Mouse (Mus musculus) forebrain, postnatal 0 days (tissue): ENCODE measurements at regions not wholly inside any gene's neighbourhood (a gene's known extent, or its start where the extent isn't known, plus 50 kb on each side); places are given as distances from the start of the nearest gene placed in this dataset.

Source experiments
- ATAC-seq: fragments of 200-750 bp; cut with Nextera tagmentation; 2 replicates; pipeline ENCODE4 v1.8.0; 2017; ENCODE audit warnings: mild to moderate bottlenecking, moderate library complexity
- DNase-seq: peaks from one replicate; pipeline ENCODE4 v3.0.0-alpha.2; 2015
- H3K27ac ChIP-seq: fragments of 300-500 bp; sonication (generic); 2 replicates; pipeline ENCODE4 v1.5.1; 2014; ENCODE audit warnings: low read depth, mild to moderate bottlenecking, antibody characterized with exemption, low read length, moderate library complexity, mixed read lengths
- H3K27me3 ChIP-seq: fragments of 300-500 bp; sonication (generic); 2 replicates; pipeline ENCODE4 v1.6.1; 2014; ENCODE audit warnings: mild to moderate bottlenecking, low read length, mixed read lengths; ENCODE audit not compliant: insufficient read depth
- H3K36me3 ChIP-seq: fragments of 300-500 bp; sonication (generic); 2 replicates; pipeline ENCODE4 v1.6.1; 2014; ENCODE audit warnings: mild to moderate bottlenecking, moderate library complexity; ENCODE audit not compliant: insufficient read depth
- H3K4me1 ChIP-seq: fragments of 300-500 bp; sonication (generic); 2 replicates; pipeline ENCODE4 v1.6.1; 2014; ENCODE audit warnings: antibody characterized with exemption; ENCODE audit not compliant: insufficient read depth
- H3K4me2 ChIP-seq: fragments of 300-500 bp; sonication (generic); 2 replicates; pipeline ENCODE4 v1.6.1; 2014; ENCODE audit warnings: low read depth, mild to moderate bottlenecking, moderate library complexity
- H3K4me3 ChIP-seq: fragments of 300-500 bp; sonication (generic); 2 replicates; pipeline ENCODE4 v1.5.1; 2014; ENCODE audit warnings: low read depth, low read length, mixed read lengths
- H3K9ac ChIP-seq: fragments of 300-500 bp; sonication (generic); 2 replicates; pipeline ENCODE4 v1.6.1; 2014; ENCODE audit warnings: mild to moderate bottlenecking
- H3K9me3 ChIP-seq: fragments of 300-500 bp; sonication (generic); 2 replicates; pipeline ENCODE4 v1.6.1; 2016; ENCODE audit warnings: low read length
- CTCF ChIP-seq: sonication (generic); IDR thresholded peaks from 2 replicates; pipeline ENCODE4 v1.5.1; 2016; ENCODE audit warnings: antibody characterized with exemption, control low read depth, low read depth
- WGBS: fragments of 180-500 bp; shearing (Covaris S2); extraction: QIAGEN DNeasy Blood & Tissue Kit; methylation state at CpG from one replicate; pipeline ENCODE4 v1.1.7; 2014; 5-methylcytosine and 5-hydroxymethylcytosine counted together

DNA sequence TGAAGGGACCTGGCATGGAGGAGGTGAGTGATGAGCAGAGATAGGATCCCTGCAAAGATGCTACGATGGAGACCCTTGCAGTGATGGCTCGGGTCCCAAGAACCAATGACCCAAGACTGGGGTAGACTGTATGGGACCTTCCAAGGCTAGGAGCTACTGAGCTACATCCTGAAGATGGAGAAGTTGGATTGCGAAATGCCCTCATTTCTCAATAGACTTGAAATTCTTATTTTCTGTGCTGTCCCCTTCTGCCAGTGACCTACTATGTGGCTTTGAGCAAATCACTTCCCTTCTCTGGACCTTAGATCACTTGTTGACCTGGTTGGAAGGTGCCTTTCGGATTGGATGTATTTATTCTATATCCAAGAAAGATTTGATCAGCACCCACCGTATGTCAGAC lies 88.9 kb downstream of the Nog start:
- H3K4me3 ChIP-seq = no peak overlapping the region
- H3K27ac ChIP-seq = no peak overlapping the region

DNA sequence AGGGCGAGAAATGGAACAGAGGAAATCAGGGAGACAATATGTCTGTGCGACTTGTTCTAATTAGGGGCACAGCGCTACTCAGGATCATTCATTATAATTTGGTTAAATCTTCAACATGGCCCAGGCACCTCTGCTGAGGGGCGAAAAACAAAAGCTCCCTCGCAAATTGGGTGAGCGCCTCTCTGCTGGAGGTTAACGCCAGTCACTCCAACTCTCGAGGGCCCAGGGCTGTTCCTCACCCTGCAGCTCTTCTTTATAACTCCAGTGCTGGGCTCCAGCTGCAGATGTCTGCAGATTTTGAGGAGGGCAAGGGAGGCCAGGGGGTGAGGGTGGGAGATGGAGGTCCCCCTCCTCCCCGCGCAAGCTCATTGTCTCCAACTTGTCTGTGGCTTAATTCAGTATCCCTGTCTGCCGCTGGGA lies 92.6 kb downstream of the Nog start:
- H3K4me3 ChIP-seq = no peak overlapping the region
- peak overlapping the region; percentile 32; the same call in 1 of the 2 replicates for H3K4me2 ChIP-seq
- no peak overlapping the region for H3K27ac ChIP-seq
- H3K9me3 ChIP-seq = no peaks in the 10 kb centered on the region
- TF ChIP-seq CTCF = no peak
- ATAC-seq (peak; percentile 34; the same call in 1 of the 2 replicates), DNase-seq (no peak)
- WGBS = 7% methylated on average over 11 of the region's 11 CpGs
- H3K36me3 ChIP-seq = no peaks in the 10 kb centered on the region
- no peaks in the 10 kb centered on the region for H3K27me3 ChIP-seq
- H3K4me1 ChIP-seq = no peaks in the 10 kb centered on the region
- H3K9ac ChIP-seq = no peak overlapping the region

More for the DNA sequence above, 88.9 kb downstream of the Nog start:
- no peak overlapping the region for H3K9ac ChIP-seq
- DNase-seq (no peak), ATAC-seq (no peak)
- H3K4me1 ChIP-seq = no peaks in the 10 kb centered on the region
- no peak for TF ChIP-seq CTCF
- 90% methylated on average over 5 of the region's 5 CpGs for WGBS
- H3K9me3 ChIP-seq = no peaks in the 10 kb centered on the region
- H3K36me3 ChIP-seq = no peaks in the 10 kb centered on the region
- no peaks in the 10 kb centered on the region for H3K27me3 ChIP-seq
- H3K4me2 ChIP-seq = no peak overlapping the region

DNA sequence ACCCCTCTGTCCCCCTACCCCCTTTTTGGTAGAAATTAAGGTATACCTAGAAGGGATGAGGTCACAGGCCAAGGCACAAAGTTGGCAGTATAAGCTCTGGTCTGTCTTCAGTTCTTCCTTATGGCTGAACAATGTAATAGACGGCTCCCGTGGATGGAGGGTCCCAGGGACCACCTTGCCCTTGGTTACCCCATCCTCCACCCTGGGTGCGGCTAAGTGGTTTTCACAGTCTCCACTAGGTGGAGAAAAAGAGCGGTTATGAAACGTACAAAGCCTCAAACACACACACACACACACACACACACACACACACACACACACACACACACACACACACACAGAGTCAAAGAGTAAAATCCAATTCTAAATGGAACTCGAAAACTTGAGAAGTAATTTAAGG lies 93.1 kb downstream of the Nog start:
- H3K36me3 ChIP-seq = no peaks in the 10 kb centered on the region
- H3K9me3 ChIP-seq = no peaks in the 10 kb centered on the region
- H3K27me3 ChIP-seq = no peaks in the 10 kb centered on the region
- H3K9ac ChIP-seq = no peak overlapping the region
- H3K4me2 ChIP-seq = no peak overlapping the region; the same call in 1 of the 2 replicates
- WGBS = 16% methylated on average over 6 of the region's 6 CpGs
- TF ChIP-seq CTCF = peak; percentile 61
- no peaks in the 10 kb centered on the region for H3K4me1 ChIP-seq
- H3K4me3 ChIP-seq = no peak overlapping the region
- peak; percentile 36; the same call in 1 of the 2 replicates for ATAC-seq
- no peak overlapping the region for H3K27ac ChIP-seq
- DNase-seq = peak; percentile 32

DNA sequence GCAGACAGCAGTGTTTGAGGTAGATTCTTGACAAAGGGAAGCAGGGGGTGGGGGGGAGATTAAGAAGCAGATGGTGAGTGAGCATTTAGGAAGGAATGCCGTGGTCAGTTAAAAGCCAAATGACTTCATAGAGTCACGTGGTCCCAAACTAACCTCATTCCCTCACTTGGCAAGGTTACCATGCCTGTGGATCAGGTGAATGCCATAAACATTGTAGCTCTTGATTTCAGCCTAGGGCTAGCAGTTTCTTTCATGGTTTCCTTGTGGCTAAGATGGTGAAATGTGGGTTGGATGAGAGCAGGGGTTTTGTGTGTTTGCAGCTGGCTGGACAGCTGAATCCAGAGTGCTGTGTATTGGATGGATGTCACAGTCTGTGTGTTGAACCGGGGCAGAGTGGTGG lies 95.3 kb downstream of the Nog start:
- no peaks in the 10 kb centered on the region for H3K27me3 ChIP-seq
- no peaks in the 10 kb centered on the region for H3K9me3 ChIP-seq
- H3K4me1 ChIP-seq = no peaks in the 10 kb centered on the region
- H3K4me2 ChIP-seq = no peak overlapping the region
- ATAC-seq (no peak), DNase-seq (no peak)
- H3K4me3 ChIP-seq = no peak overlapping the region
- H3K27ac ChIP-seq = no peak overlapping the region
- whole genome bisulfite sequencing = 36% methylated on average over 3 of the region's 3 CpGs
- H3K36me3 ChIP-seq = no peaks in the 10 kb centered on the region
- no peak overlapping the region for H3K9ac ChIP-seq
- no peak for TF ChIP-seq CTCF

DNA sequence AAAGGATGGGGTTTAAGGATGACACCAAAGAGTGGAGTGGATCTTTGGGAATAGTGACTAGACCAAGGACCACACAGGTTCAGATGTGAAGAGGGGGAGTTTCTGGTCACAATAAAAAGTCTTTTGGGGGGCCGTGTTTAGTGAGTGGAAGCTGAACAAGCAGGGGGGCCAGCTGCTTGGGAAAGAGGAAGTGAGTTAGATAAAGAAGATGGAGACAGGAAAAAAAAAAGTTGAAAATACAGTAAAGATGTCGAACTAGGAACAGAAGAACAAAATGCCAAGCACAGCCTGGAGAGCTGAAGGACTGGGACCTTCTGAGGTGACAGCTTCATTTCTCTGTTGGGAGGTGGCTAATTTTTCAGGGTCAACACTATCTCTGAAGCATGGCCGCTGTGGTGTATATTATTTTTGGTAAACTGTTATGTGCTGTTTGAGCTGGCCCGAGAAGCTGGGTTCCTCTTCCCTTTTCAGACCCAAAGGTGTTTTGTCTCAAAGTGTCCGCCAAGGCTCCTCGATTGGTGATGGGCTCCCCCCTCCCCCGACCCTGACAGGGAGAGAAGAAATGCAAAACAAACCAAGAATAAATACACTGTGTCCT lies 97.1 kb downstream of the Nog start:
- DNase-seq = no peak
- TF ChIP-seq CTCF = no peak
- 72% methylated on average over 7 of the region's 7 CpGs for WGBS
- Histone ChIP-seq H3K27ac (no peak overlapping the region), H3K4me1 (no peaks in the 10 kb centered on the region), H3K4me3 (no peak overlapping the region), H3K27me3 (no peaks in the 10 kb centered on the region), H3K4me2 (no peak overlapping the region), H3K36me3 (no peaks in the 10 kb centered on the region), H3K9me3 (no peaks in the 10 kb centered on the region), H3K9ac (no peak overlapping the region)
- ATAC-seq = no peak

DNA sequence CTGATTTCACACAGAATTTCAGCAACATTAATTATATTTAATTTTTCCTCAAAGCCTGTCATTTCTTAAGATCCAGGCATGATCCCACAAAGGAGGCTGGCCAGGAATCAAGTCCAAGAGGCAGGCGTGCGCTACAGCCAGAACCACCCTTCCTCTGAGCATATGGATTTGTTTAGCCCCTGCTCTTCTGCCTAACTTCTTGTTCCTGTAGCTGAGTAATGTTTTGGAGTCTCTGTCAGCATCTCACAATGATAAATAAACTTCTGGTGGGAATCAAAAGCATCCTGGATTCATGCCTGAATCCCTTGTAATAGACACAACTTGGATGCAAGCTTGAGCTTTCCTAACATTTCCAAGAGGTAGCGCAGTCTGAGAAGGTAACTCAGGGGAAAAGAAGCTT lies 101.7 kb downstream of the Nog start:
- no peaks in the 10 kb centered on the region for H3K27me3 ChIP-seq
- ATAC-seq = no peak
- 78% methylated on average over 3 of the region's 3 CpGs for WGBS
- H3K36me3 ChIP-seq = no peaks in the 10 kb centered on the region
- H3K4me2 ChIP-seq = no peak overlapping the region
- H3K27ac ChIP-seq = no peak overlapping the region
- TF ChIP-seq CTCF = no peak
- H3K9me3 ChIP-seq = no peaks in the 10 kb centered on the region
- no peak for DNase-seq
- H3K4me3 ChIP-seq = no peak overlapping the region
- no peaks in the 10 kb centered on the region for H3K4me1 ChIP-seq
- H3K9ac ChIP-seq = no peak overlapping the region

DNA sequence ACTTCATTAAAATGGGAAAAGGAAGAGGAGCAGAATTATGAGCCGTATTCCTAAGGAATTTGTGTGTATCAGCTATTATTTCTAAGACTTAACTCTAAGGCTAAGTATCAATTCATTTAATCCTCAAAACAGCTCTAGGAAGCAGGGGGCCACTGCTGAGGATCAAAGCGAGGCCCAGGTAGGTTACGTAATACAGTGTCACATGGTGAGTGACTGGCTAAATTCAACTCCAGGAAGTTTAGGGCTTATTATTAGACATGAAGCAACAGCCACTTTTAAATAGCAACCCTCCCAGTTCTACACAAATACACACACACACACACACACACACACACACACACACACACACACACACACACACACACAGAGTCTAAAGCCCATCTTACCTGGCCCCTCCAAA lies 109.3 kb downstream of the Nog start:
- no peak for DNase-seq
- H3K27me3 ChIP-seq = no peaks in the 10 kb centered on the region
- H3K4me1 ChIP-seq = no peaks in the 10 kb centered on the region
- no peak overlapping the region for H3K9ac ChIP-seq
- WGBS = 75% methylated on average over 3 of the region's 3 CpGs
- no peak overlapping the region for H3K4me3 ChIP-seq
- ATAC-seq = no peak
- no peak overlapping the region for H3K4me2 ChIP-seq
- no peaks in the 10 kb centered on the region for H3K36me3 ChIP-seq
- TF ChIP-seq CTCF = no peak
- H3K9me3 ChIP-seq = no peaks in the 10 kb centered on the region
- H3K27ac ChIP-seq = no peak overlapping the region
